Mouse (Mus musculus) thymus, adult 18-20 months (tissue): ENCODE data around the gene Mbnl1.
"Not testable (repeated sequence)": the region's sequence is repeated elsewhere in the genome, so short reads cannot be mapped to it uniquely, and the experiment has no call there.

Source experiments
- DNase-seq, 2 experiments: peaks; one replicate each; pipeline ENCODE4 v3.0.0; 2022; ENCODE audit warnings: mixed read lengths in 2 of 2

The Mbnl1 gene

GRCm38 (mm10) chr3:60494774-60495535, 22.3 kb downstream of the Mbnl1 start:
- DNase-seq = not testable (repeated sequence)

- peak in 1 of 2 experiments; percentile 47 for DNase-seq
These were observed 23.6 kb downstream of the Mbnl1 start for GRCm38 (mm10) chr3:60496197-60496596.

- no peak for DNase-seq
These were observed 25.5 kb downstream of the Mbnl1 start for GRCm38 (mm10) chr3:60498151-60498550.

GRCm38 (mm10) chr3:60498646-60499045, 26.0 kb downstream of the Mbnl1 start:
- no peak for DNase-seq

GRCm38 (mm10) chr3:60499157-60499578, 26.5 kb downstream of the Mbnl1 start:
- no peak for DNase-seq

- DNase-seq = no peak
These were observed 27.3 kb downstream of the Mbnl1 start for GRCm38 (mm10) chr3:60499718-60500450.

- peak; percentile 76 for DNase-seq
These were observed 28.2 kb downstream of the Mbnl1 start for GRCm38 (mm10) chr3:60500571-60501527.

GRCm38 (mm10) chr3:60501561-60502151, 29.0 kb downstream of the Mbnl1 start:
- DNase-seq = peak; percentile 43 to 64

- no peak for DNase-seq
These were observed 29.7 kb downstream of the Mbnl1 start for GRCm38 (mm10) chr3:60502155-60502987.

- DNase-seq = no peak
These were observed 30.6 kb downstream of the Mbnl1 start for GRCm38 (mm10) chr3:60503196-60503595.

- DNase-seq = no peak
These were observed 32.3 kb downstream of the Mbnl1 start for GRCm38 (mm10) chr3:60504775-60505430.

- DNase-seq = no peak
These were observed 34.2 kb downstream of the Mbnl1 start for GRCm38 (mm10) chr3:60506821-60507220.

- DNase-seq = no peak
These were observed 34.9 kb downstream of the Mbnl1 start for GRCm38 (mm10) chr3:60507496-60507895.

- DNase-seq = no peak
These were observed 35.3 kb downstream of the Mbnl1 start for GRCm38 (mm10) chr3:60507979-60508378.

GRCm38 (mm10) chr3:60511197-60511596, 38.6 kb downstream of the Mbnl1 start:
- no peak for DNase-seq

- no peak for DNase-seq
These were observed 40.7 kb downstream of the Mbnl1 start for GRCm38 (mm10) chr3:60513337-60513736.

GRCm38 (mm10) chr3:60513746-60514145, 41.1 kb downstream of the Mbnl1 start:
- no peak for DNase-seq

GRCm38 (mm10) chr3:60515430-60515829, 42.8 kb downstream of the Mbnl1 start:
- no peak for DNase-seq

GRCm38 (mm10) chr3:60516054-60516674, 43.5 kb downstream of the Mbnl1 start:
- DNase-seq = peak; percentile 78 to 87

- DNase-seq = no peak
These were observed 44.7 kb downstream of the Mbnl1 start for GRCm38 (mm10) chr3:60517234-60517787.
